Mouse (Mus musculus) liver (tissue): Measurements from ENCODE around the gene Ppm1n.
A peak's percentile ranks its signal among the peaks of the same experiment; 100 is the strongest.

Experiments used
- DNase-seq: peaks from one replicate; pipeline ENCODE4 v3.0.0-alpha.2; 2020; ENCODE audit warnings: mixed read lengths

Gene Ppm1n

DNA sequence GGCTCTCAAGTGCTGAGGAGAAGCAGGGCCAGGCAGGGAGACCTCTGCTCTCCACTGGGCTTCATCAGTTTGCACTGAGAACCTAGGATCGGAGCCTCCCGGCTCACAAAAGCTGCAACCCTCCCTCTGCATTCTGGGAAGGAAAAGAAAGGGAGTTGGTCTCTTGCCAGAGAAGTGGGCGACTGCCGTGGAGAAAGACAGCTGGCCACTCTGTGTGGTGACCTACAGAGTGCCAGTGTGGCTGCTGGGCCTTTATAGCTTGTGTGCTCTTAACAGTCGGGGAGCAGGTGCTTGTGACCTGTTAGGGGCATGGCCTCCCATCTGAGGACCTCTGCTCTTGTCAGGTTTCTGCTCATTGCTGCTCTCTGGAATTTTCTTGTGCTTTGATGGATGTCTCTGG is 36.0 kb downstream of the Ppm1n start:
- DNase-seq = no peak

DNA sequence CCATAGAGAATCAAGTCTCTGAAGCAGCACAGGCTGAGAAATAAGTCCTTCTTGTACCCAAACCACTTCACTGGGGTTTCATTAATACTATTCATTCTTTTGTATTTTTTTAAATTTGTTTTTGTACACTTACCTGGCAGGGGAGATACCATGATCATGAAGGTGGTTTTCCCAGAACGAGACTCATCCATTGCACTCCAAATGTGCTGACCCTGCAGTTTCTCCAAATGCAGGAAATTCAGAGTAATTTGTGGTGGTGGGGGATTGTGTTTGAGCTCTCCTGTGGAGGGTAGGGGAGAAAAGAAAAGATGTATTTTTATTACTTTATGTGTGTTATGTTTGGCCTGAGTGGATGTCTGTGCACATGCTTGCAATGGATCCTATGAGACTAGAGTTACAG is 37.9 kb downstream of the Ppm1n start:
- no peak for DNase-seq

GRCm38 (mm10) chr7:19240905-19241463 is 38.9 kb downstream of the Ppm1n start:
- DNase-seq = no peak

GRCm38 (mm10) chr7:19239986-19240385 is 39.9 kb downstream of the Ppm1n start:
- DNase-seq = peak; percentile 77

- peak; percentile 94 for DNase-seq
Observed at GRCm38 (mm10) chr7:19239423-19239822, 40.4 kb downstream of the Ppm1n start.

DNA sequence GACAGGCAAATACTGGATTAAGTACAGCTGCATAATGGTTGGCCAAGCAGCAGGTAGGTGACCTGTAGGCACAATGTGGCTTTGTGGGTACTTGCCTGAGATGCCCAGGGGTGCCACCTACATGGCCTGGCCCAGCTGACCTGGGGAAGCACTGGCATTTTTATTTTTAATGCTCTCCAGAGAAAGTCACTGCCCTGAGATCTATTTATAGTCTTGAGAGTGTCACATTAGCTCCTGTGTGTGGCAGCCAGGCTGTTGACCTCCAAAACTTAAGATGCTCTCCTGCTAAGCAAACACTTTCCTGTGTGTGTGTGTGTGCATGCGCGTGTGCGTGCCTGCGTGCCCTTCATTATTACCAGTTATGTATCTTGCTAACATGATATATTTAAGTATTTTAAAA is 41.5 kb downstream of the Ppm1n start:
- no peak for DNase-seq

DNA sequence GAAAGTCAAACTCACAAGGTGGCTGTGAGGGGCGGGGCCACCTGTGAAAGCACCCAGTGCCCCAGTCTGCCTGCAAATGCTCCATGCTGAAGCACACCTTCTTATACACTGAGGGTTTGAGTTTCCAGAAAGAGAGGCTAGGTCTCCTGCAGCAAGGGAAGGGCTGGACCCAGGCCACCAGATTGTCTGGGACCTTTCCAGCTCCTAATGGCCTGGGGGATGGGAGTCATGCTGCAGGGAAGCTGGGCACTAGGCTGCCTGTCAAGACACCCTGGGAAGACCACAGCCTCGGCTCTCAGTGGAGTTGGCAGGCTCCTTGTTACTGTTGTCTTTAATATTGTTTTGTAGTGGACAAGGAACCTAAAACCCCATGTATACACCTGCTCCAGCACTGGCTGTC is 43.5 kb downstream of the Ppm1n start:
- DNase-seq = no peak

- no peak for DNase-seq
Observed at GRCm38 (mm10) chr7:19235092-19235671, 44.7 kb downstream of the Ppm1n start.

GRCm38 (mm10) chr7:19234652-19235051 is 45.2 kb downstream of the Ppm1n start:
- no peak for DNase-seq

DNA sequence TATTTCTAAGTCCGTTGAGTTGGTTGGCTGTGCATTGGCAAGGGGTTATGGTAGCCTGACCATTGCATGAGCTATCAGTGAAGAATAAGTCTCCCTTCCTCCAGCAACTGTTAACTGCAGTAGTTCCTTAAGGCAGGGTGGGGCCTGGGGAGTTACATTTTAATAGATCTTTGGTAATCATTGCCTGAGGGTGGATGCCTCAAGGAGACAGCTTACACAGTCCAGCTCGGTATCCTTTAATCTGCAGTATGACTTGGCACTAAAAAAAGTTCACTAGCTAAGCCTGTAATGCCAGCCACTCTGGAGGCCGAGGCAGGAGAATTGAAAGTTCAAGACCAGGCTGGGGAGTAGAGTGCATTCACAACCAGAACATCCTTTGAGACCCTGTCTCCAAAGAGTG is 48.0 kb downstream of the Ppm1n start:
- DNase-seq = no peak

GRCm38 (mm10) chr7:19230899-19231298 is 49.0 kb downstream of the Ppm1n start:
- DNase-seq = no peak

DNA sequence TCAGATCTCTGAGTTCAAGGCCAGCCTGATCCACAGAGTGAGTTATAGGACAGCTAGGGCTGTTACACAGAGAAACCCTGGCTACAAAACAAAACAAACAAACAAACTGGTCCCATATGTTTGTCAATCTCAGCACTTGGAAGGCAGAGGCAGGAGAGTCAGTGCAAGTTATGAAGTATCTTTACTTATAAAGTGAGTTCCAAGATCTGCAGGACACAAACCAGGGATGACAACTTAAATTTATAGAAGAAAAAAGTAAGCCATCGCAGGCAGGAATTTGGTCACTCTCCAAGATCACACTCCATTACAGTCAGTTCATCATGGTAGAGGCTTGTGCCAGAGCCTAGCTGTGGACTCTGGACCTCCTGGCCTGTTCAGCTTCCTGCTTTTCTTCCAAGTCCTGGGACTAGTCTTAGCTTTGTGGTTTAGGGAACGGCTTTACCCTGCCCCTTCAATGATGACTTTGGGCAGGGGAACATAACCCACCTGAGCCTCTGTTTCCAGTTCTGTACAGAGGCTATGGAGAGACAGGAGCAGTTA is 49.8 kb downstream of the Ppm1n start:
- no peak for DNase-seq

DNA sequence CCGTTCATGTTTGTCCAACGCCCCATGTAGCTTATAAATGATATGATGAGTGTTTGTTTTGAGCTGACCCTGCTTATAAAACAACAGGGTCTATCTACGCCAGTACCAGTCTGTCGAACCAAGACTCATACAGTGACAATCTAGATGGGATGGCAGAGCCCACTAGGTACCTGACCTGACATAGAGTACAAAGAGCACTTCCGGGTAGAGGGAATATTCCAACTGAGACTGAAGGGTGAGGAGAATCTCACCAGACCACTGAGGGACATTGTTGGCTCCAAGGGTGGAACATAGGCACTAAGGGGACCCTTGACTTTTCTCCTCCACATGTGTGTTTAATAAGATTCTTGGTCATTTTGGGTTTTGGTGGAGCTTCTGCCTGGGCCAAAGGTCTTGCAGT is 50.5 kb downstream of the Ppm1n start:
- DNase-seq = no peak

DNA sequence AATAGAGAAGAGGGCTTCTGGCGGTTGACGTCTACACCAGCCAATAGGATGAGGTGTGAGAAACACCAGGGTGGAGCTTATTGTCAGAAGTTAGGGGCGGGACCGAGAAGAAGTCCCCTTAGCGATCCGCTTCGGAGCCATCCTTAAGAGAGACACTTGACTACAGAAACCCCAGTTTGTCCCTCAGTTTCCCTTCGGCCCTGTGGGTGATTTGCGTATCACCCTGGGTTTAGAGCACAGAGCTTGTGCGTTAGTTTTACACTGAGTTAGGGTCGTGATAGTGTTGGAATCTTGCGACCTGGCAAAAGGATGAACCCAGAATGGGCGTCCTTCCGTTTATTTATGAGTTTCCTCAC is 51.1 kb downstream of the Ppm1n start:
- DNase-seq = no peak

- peak; percentile 99 for DNase-seq
Observed at GRCm38 (mm10) chr7:19227883-19228792, 51.7 kb downstream of the Ppm1n start, which contains the start of gene Opa3. TSS of gene Opa3 (plus strand) at chr7:19228334.

DNA sequence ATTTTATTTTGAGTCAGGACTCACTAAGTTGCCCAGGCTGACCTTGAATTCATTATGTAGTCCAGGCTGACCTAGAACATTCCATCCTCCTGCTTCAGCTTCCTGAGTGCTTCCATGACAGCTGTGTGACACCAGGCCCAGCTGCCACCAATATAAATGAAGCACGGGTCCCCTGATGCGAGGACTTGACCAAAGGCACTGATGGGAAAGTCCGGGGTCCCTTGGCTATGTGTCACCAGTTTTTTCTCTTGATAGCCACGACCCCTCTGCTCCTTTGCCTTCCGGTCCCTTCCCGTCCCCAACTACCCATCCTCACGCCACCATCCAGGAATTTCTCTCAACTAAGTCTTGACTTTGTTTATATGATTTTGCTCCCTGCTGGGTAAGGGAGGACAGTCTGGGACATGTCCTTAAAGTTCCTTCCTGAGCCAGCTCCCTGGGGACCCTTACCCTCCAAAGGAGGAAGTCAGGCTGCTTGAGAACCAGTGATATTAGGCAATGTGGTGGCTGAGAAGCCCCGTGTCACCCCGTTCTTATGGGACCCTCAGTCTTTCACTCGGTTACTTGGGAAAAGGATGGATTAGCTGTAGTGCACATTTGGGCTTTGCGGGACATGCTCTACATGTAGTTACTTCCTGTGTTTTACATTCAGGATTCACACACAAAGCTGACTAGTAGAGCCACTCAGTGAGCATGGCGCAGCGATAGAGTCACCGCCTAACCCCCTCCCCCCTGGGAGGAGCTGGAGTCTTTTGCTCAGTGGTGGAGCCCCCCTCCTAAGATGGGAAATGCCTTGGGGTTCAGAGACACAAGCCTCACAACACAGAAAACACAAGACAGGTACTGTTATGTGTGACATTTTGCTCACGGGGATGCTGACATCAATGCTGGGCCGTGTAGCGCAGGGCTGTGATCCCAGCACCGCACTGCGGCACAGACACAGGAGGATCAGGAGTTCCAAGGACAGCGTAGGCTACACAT is 52.8 kb downstream of the Ppm1n start:
- DNase-seq = peak; percentile 74
